Mouse (Mus musculus): ENCODE data around the gene Casz1. TPM values are rescaled to one million over a fixed set of nuclear protein-coding genes. Genes with fewer than 3 reads are reported as not detected.

Casz1 gene
- polyA plus RNA-seq, 1 experiment from 2014 or later = 2.1 TPM

DNA sequence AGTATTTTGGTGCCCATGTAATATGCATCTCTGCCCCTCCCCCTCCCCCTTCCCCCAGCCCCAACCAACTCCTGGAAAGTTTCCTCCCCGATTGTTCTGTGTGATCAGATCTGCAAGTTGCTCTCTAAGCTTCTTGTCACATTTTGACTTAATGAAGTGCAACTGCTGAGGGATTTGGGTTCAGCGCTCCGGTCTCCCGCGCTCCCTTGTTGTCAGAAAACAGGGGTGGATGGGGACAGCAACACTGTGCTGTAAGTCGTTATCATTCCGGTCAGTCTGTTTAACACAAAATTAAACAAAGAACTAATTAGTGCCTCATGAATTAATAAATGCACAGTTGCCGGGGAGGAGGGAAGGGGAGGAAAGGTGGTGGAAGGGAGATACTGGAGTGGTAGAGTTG lies 84.0 kb downstream of the Casz1 start:
- Histone ChIP-seq H3K4me3 (no peak overlapping the region), H3K36me3 (no peaks in the 10 kb centered on the region), H3K9me3 (replicated peaks) (no peaks in the 10 kb centered on the region), H3K27ac (no peak overlapping the region), H3K27me3 (ENCODE audit: low read depth, poor library complexity, severe bottlenecking) (peaks cover 87% of the 10 kb centered on the region), H3K4me1 (peaks cover 52% of the 10 kb centered on the region)
- 63% methylated on average over 8 of the region's 8 CpGs for WGBS
- no peak for DNase-seq (ENCODE audit: low spot score)

DNA sequence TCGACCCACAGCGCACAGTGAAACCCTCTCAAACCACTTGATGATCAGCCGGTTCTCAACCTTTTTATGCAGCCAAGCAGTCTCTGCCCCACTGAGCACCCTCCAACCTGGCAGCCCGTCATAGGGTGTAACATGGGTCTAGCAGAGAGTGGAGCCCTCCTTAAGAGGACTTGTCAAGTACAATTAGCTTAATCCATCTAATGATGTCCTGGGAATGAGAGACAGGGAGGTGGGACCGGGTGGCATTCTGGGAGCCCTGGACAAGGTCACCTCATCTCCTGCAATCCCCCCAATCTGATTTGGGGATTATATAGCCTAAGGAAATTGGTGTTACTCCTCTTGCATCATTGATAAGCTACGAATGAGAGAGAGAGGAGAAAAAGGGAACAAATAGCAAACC lies 84.8 kb downstream of the Casz1 start:
- Histone ChIP-seq H3K4me1 (peaks cover 58% of the 10 kb centered on the region), H3K36me3 (no peaks in the 10 kb centered on the region), H3K4me3 (no peak overlapping the region), H3K9me3 (replicated peaks) (no peaks in the 10 kb centered on the region), H3K27me3 (ENCODE audit: low read depth, poor library complexity, severe bottlenecking) (peaks cover 88% of the 10 kb centered on the region), H3K27ac (no peak overlapping the region)
- no peak for DNase-seq (ENCODE audit: low spot score)
- 77% methylated on average over 6 of the region's 6 CpGs for WGBS

DNA sequence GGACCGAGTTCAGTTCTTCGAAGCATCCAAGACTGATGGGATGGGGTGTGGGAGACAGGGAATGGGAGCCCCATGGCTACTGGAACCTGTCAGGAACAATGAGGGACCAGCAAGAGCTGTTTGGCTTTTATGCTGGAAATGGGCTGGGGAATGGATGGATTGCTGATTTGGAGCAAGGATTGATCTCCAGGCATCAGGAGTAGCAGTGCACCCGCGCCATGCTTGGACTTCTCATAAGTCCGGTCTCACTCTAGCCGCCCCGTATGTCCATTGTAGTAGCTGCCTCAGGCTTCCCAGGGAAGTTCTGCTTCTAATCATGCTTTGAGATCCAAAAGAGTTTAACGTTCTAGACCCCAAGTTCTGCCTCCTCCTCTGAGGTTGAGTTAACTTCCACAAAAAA lies 86.2 kb downstream of the Casz1 start:
- Histone ChIP-seq H3K4me3 (peak overlapping the region; percentile 57), H3K27ac (peak overlapping the region; percentile 94), H3K4me1 (peaks cover 48% of the 10 kb centered on the region), H3K27me3 (ENCODE audit: low read depth, poor library complexity, severe bottlenecking) (peaks cover 88% of the 10 kb centered on the region), H3K9me3 (replicated peaks) (no peaks in the 10 kb centered on the region), H3K36me3 (no peaks in the 10 kb centered on the region)
- no peak for DNase-seq (ENCODE audit: low spot score)
- 58% methylated on average over 8 of the region's 8 CpGs for WGBS

DNA sequence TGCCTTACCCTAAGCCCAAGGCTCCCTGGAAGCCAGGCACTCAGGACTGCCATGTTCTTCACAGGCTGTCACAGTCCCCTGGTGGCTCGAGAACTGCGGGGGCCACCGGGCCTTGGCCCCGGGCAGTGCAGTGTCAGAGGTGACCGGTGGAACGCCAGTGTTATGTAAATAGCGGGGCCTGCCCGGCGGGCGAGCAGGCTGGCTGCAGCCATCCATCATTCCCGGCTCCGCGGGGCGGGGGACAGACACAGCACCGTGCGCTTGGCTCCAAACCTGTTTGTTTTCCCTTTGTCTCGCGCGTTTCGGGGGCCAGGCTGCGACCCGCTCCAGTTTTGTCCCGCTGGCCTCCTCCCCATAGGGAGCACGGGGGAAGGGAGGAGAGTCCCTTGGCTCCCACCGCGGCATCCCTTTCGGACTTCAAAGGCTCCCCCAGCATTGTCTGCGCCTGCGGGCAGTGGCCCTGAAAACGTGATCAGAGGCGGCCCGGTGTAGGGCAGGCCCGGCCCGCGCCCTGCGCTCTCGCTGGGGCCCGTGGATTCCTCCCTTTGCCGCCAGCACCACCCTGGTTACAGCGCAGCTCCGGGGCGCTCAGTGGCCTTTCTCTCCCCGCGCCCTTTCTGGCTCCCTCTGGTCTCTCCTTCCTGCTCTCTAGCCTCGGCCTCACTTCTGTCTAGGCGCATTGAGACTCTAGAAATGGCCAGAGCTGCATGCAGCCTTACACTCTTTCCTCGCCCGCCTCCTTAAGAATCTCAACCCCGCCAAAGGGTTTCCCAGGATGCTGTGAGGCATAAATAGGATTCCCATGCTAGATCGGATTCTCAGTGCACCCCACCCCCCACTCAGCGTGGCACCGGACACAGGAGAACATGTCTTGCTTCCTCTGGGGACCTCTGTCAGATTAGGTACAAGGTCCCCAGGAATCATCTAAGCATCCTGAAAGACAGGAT lies 86.9 kb downstream of the Casz1 start:
- Histone ChIP-seq H3K27me3 (ENCODE audit: low read depth, poor library complexity, severe bottlenecking) (peaks cover 89% of the 10 kb centered on the region), H3K4me1 (peaks cover 42% of the 10 kb centered on the region), H3K4me3 (peak overlapping the region; percentile 57), H3K9me3 (replicated peaks) (no peaks in the 10 kb centered on the region), H3K36me3 (no peaks in the 10 kb centered on the region), H3K27ac (peak overlapping the region; percentile 94)
- 4% methylated on average over 52 of the region's 52 CpGs for WGBS
- DNase-seq (ENCODE audit: low spot score) = peak; percentile 85

DNA sequence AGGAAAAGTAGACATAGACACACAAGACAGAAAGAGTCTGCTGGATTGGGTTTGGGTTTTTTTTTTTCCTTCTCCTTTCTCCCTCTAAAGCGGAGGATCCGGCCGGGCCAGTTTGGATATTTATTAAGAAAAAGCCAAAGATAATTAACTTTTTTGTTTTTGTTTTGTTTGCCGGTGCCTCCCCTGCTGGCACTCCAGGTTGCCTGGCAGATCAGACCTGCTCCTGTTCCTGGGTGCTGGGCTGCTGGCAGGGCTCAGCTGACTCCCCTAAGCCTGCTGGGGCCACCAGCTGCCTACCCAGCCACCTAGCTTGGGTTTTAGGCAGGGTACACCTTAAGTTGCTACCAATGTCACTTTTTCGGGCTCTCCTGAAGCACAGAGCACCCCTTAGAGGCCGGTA lies 91.9 kb downstream of the Casz1 start:
- WGBS = 76% methylated on average over 6 of the region's 6 CpGs
- H3K4me1 ChIP-seq = peaks cover 43% of the 10 kb centered on the region
- no peaks in the 10 kb centered on the region for H3K36me3 ChIP-seq
- no peak overlapping the region for H3K4me3 ChIP-seq
- H3K27me3 ChIP-seq (ENCODE audit: low read depth, poor library complexity, severe bottlenecking) = peaks cover 89% of the 10 kb centered on the region
- no peak for DNase-seq (ENCODE audit: low spot score)
- no peak overlapping the region for H3K27ac ChIP-seq
- H3K9me3 ChIP-seq (replicated peaks) = no peaks in the 10 kb centered on the region

DNA sequence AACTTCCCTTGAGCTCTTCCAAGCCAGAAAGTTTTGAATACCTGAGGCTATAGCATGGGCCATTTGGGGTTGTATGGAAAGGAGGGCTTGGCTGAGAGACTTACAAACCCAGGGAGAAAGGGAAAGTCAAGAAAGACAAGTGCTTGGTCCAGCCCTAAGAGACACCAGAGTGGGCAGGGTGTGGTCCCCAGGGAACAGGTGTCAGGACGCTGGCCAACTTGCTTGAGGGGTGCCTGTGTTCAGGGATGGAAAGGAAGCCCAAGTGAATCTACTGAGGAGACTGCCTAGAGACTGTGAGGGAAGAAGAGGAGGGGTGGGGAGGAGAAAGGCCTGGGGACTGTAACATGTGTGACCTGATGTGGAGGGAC lies 95.7 kb downstream of the Casz1 start:
- DNase-seq (ENCODE audit: low spot score) = no peak
- H3K9me3 ChIP-seq (replicated peaks) = no peaks in the 10 kb centered on the region
- H3K36me3 ChIP-seq = no peaks in the 10 kb centered on the region
- peaks cover 98% of the 10 kb centered on the region for H3K27me3 ChIP-seq (ENCODE audit: low read depth, poor library complexity, severe bottlenecking)
- peaks cover 58% of the 10 kb centered on the region for H3K4me1 ChIP-seq
- peak overlapping the region; percentile 76; the same call in 1 of the 2 replicates for H3K27ac ChIP-seq
- H3K4me3 ChIP-seq = peak overlapping the region; percentile 72
- WGBS = 19% methylated on average over 1 of the region's 1 CpGs

DNA sequence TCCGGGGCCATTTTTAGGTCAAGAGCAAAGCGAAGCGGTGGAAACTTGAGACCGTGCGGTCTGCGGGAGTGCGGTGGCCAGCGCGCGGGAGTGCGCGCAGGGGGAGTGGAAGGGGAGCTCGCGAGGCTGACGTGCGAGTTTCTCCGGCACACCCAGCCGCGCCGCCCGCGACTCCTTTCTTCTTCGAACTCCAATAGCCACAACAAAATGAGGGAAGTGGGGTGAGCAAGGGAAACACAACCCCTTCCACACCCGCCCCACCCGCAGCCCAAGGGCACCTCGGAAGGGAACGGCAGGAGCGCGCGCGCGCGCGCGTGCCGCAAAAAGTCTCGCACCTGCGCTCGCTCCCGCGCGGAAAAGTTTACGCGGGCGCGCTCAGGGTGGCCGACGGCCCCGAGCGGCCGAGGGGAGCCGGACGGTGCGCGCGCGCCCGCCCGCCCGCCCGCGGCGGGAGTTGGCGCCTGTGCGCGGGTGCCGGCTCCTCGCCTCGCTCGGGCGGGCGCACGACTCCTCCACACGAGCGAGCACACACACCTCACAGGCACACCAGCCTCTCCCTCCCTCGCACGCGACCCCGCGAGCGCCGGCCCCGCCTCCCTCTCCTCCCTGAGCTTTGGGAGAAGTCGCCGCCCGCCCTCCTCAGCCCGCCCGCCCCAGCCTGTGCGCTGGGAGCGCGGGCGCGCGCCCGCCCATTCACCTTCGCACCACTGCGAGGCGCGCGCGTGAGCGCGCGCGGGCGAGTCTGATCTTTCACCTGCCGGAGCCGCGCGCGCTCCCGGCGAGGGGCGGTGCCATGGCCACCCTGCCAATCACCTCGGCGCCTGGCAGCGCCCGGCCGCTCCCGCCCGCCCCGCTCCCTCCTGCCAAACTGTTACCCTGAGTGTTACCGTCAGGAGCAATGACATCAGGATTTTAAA lies 96.3 kb downstream of the Casz1 start:
- 1% methylated on average over 104 of the region's 123 CpGs for WGBS
- Histone ChIP-seq H3K4me1 (peaks cover 65% of the 10 kb centered on the region), H3K27ac (peak overlapping the region; percentile 76), H3K27me3 (ENCODE audit: low read depth, poor library complexity, severe bottlenecking) (peaks cover 98% of the 10 kb centered on the region), H3K9me3 (replicated peaks) (no peaks in the 10 kb centered on the region), H3K36me3 (no peaks in the 10 kb centered on the region), H3K4me3 (peak overlapping the region; percentile 72)
- DNase-seq (ENCODE audit: low spot score) = peak; percentile 86

DNA sequence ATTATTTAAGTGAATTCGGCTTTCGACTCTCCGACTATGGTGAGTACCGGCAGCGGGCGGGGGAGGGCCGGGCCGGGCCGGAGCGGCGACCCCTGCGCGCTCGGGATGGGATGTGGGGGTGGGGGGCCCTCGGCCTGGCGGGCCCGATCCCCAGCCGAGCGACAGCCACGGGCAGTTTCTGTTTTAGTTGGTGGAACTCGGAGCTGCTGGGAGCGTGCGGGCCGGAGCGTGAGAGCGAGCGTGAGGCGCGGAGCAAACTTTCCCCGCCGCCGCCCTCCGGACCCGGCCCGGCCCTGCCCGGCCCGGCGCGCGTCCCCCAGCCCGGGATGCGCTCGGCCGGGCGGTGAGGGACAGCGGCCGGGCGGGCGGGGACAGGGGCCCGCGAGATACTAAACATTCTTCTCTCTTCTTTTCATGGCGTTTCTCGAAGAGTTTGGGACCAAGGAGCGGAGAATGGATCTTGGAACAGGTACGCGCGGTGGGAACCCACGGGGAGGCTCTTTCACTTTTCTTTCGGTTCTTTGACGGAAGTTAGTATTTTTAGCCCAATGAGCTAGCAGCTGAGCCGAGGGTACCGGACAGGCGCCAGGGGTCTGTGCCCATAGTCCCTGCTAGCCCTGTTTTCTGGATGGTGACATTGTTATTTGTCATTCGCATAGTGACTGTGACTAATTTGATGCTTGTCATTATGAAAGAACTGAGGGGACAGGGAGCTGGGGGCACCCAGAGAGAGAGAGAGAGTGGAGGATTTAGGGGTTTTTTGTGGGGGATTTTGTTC lies 97.2 kb downstream of the Casz1 start:
- under 1% methylated on average over 62 of the region's 64 CpGs for WGBS
- Histone ChIP-seq H3K9me3 (replicated peaks) (no peaks in the 10 kb centered on the region), H3K4me3 (peak overlapping the region; percentile 72), H3K4me1 (peaks cover 74% of the 10 kb centered on the region), H3K27me3 (ENCODE audit: low read depth, poor library complexity, severe bottlenecking) (peaks cover 93% of the 10 kb centered on the region), H3K36me3 (no peaks in the 10 kb centered on the region), H3K27ac (peak overlapping the region; percentile 46; the same call in 1 of the 2 replicates)
- no peak for DNase-seq (ENCODE audit: low spot score)

DNA sequence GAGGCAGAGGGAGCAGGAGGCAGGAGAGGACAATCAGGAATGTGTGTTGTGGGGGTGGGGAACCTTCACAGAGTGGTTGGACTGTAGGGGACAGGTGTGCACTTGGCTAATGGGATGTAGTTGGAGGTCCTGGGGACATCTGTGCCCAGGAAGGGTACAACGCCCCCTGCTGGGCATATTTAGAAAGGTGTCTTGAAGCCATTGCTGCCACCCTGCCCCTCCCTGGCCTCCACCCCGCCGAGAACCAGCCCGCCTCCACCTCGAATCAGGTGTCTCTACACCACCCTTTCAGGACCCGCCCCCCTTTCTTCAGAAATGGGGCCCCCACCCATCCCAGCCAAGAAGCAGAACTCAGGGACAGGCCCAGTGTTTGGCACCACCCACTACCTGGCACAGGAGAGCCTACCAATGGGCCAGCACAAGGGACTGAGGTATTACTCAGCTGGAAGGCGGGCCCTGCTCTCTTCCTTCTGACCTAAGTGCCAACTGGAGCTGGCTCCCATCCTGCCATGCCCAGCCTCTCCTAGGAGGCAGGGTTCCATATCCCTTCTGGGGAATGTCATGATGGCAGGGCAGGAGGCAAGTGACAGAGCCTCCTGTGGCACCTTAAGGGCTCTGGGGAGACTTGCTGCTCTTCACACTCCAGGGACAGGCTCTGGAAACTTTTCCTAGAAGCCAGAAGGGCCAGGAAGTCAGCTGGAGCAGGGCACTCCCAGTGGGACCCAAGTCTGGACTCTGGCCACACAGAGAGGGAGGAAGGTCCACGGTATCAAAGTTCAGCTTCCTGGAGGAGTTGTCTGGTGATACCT lies 98.9 kb downstream of the Casz1 start:
- no peaks in the 10 kb centered on the region for H3K9me3 ChIP-seq (replicated peaks)
- no peaks in the 10 kb centered on the region for H3K36me3 ChIP-seq
- H3K27ac ChIP-seq = no peak overlapping the region
- peak; percentile 66 for DNase-seq (ENCODE audit: low spot score)
- H3K27me3 ChIP-seq (ENCODE audit: low read depth, poor library complexity, severe bottlenecking) = peaks cover 86% of the 10 kb centered on the region
- WGBS = 30% methylated on average over 8 of the region's 8 CpGs
- 0 out of 2 replicates have a peak overlapping the region, but pooled peaks have one; percentile 1 for H3K4me3 ChIP-seq
- peaks cover 80% of the 10 kb centered on the region for H3K4me1 ChIP-seq

DNA sequence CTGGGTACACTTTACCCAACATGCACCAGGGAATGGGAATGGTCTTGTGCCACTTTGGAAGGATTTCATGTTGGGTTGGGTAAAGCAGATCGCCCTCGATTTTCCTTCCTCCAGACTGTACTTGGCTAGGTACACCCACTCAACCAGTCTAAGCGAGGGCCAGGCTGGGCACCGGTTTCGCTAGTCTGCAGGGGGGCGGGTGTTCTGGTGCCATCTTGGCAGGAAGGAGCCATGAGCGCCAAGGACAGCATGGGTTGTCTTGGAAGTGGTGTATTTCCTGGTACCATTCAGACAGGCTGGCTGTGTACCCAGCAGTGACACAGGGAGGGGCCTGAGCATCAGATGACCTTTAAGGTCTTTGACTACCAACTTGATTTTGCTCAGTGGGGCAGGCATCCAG lies 101.1 kb downstream of the Casz1 start:
- no peak for DNase-seq (ENCODE audit: low spot score)
- Histone ChIP-seq H3K27ac (peak overlapping the region; percentile 17; the same call in 1 of the 2 replicates), H3K4me1 (peaks cover 96% of the 10 kb centered on the region), H3K9me3 (replicated peaks) (no peaks in the 10 kb centered on the region), H3K36me3 (no peaks in the 10 kb centered on the region), H3K4me3 (no peak overlapping the region), H3K27me3 (ENCODE audit: low read depth, poor library complexity, severe bottlenecking) (peaks cover 65% of the 10 kb centered on the region)
- WGBS = 96% methylated on average over 7 of the region's 7 CpGs

DNA sequence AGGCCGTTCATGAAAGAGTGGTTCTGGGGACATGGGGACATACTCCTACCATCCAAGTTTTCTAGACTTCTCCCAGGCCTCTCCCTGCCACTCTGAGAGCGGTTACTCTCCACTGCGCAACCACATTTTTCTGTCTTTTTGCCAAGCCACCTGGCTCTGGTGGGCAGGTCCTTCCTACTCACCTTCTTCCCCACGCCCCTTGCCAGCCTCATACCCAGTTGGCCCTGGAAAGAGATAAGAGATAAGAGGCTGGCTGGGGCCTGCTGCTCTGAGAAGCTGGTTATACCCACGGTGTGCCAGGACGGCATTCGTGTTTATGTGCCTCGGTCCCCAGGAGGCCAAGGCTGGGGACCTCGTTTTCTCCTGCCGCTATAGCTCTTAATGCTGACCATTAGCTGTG lies 102.6 kb downstream of the Casz1 start:
- Histone ChIP-seq H3K4me1 (peaks cover 94% of the 10 kb centered on the region), H3K9me3 (replicated peaks) (no peaks in the 10 kb centered on the region), H3K27ac (peak overlapping the region; percentile 82), H3K27me3 (ENCODE audit: low read depth, poor library complexity, severe bottlenecking) (peaks cover 61% of the 10 kb centered on the region), H3K4me3 (no peak overlapping the region), H3K36me3 (no peaks in the 10 kb centered on the region)
- no peak for DNase-seq (ENCODE audit: low spot score)
- WGBS = 83% methylated on average over 10 of the region's 10 CpGs
